Mouse (Mus musculus) embryonic fibroblast, embryonic 13.5 days (primary cell): ENCODE results near the gene Dbn1.

Source experiments
- CTCF ChIP-seq: IDR thresholded peaks from 2 replicates; pipeline ENCODE4 v1.5.1; 2011; ENCODE audit warnings: mild to moderate bottlenecking, control low read depth, low read length, moderate library complexity, borderline replicate concordance; ENCODE audit not compliant: insufficient read depth
- POLR2A ChIP-seq: IDR thresholded peaks from 2 replicates; pipeline ENCODE4 v1.6.1; 2011; ENCODE audit warnings: low read depth, mild to moderate bottlenecking, control low read depth, low read length, moderate library complexity

DNA sequence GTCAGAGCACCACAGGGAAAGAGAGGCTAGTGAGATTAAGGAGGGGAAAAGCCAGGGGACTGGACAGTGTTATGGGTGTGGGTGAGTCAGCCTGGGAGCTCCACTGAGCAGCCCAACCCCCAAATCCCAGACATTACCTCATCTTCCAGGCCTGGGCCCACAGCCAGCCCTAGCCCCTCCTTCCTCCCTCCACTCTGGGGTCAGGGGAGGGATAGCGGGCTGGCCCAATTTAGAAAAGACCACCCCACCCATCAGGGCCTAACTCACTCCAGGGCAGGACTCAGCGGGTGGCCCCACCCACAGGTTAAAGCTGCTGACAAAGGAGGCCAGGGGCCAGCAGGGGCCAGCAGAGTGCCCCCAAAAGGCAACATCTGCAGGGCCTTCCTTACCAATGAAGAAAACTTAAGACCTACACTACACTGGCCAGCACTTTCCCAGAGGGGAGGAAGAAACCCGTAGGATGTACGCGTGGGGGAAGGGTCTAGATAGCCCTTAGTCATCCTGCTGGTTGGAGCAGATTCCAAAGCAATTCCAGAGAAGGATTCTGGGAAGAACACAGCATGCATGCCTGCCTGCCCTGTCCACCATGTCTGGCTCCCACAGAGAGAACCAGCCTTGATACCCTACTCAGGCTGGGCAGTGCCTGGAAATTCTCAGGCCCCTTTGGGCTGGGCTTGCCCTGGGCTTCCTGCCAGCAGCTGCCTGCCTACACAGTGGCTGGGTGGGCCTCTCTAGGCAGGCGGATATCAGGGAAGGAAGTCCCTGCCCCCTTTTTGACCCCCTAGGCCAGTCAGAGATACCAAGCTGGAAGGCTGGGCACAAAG, 23.0 kb upstream of the Dbn1 start:
- no peak for TF ChIP-seq CTCF
- TF ChIP-seq POLR2A, result peak; percentile 72; the same call in 1 of the 2 replicates
